Mouse (Mus musculus) forebrain, embryonic 14.5 days (tissue): ENCODE results near the gene Wdr6. TPM values are rescaled to one million over a fixed set of nuclear protein-coding genes. Genes with fewer than 3 reads are reported as not detected.

ENCODE experiments used
- ATAC-seq: fragments of 200-750 bp; cut with Nextera tagmentation; 2 replicates; pipeline ENCODE4 v1.8.0; 2017; ENCODE audit warnings: mild to moderate bottlenecking, moderate library complexity
- DNase-seq: peaks from one replicate; pipeline ENCODE4 v3.0.0-alpha.2; 2015; ENCODE audit warnings: low spot score
- H3K27ac ChIP-seq: fragments of 300-500 bp; sonication (generic); 2 replicates; pipeline ENCODE4 v1.5.1; 2014; ENCODE audit warnings: low read depth, mild to moderate bottlenecking, control low read depth, low read length, moderate library complexity
- H3K27me3 ChIP-seq: fragments of 300-500 bp; sonication (generic); replicated peaks from 2 replicates; pipeline ENCODE4 v1.6.1; 2014; ENCODE audit warnings: low read length, control low read depth, mixed read lengths; ENCODE audit not compliant: control insufficient read depth, insufficient read depth
- H3K36me3 ChIP-seq: fragments of 300-500 bp; sonication (generic); 2 replicates; pipeline ENCODE4 v1.6.1; 2014; ENCODE audit warnings: low read length, control low read depth; ENCODE audit not compliant: control insufficient read depth, insufficient read depth
- H3K4me1 ChIP-seq: fragments of 300-500 bp; sonication (generic); 2 replicates; pipeline ENCODE4 v1.6.1; 2014; ENCODE audit warnings: antibody characterized with exemption, low read length, control low read depth; ENCODE audit not compliant: control insufficient read depth, insufficient read depth
- H3K4me2 ChIP-seq: fragments of 300-500 bp; sonication (generic); 2 replicates; pipeline ENCODE4 v1.6.1; 2014; ENCODE audit warnings: mild to moderate bottlenecking, control low read depth, low read length
- H3K4me3 ChIP-seq: fragments of 300-500 bp; sonication (generic); 2 replicates; pipeline ENCODE4 v1.5.1; 2014; ENCODE audit warnings: low read depth, low read length, control low read depth
- H3K9ac ChIP-seq: fragments of 300-500 bp; sonication (generic); 2 replicates; pipeline ENCODE4 v1.6.1; 2014; ENCODE audit warnings: mild to moderate bottlenecking, low read length, control low read depth, moderate library complexity
- H3K9me3 ChIP-seq: fragments of 300-500 bp; sonication (generic); replicated peaks from 2 replicates; pipeline ENCODE4 v1.6.1; 2016; ENCODE audit warnings: low read length, control low read depth, mixed read lengths; ENCODE audit not compliant: control insufficient read depth
- WGBS: fragments of 180-500 bp; shearing (Covaris S2); extraction: QIAGEN DNeasy Blood & Tissue Kit; methylation state at CpG from one replicate; pipeline ENCODE4 v1.1.7; 2014; 5-methylcytosine and 5-hydroxymethylcytosine counted together
- polyA plus RNA-seq: library from polyadenylated mRNA; unstranded; fragments of >200 nt; fragmentation: Nextera tagmentation; extraction: Ambion mirVana; gene quantifications from 2 replicates; pipeline ENCODE4 v1.2.1, GENCODE M21; 2014

The Wdr6 gene
- polyA plus RNA-seq, 1 experiment from 2014 or later = 162 TPM

GRCm38 (mm10) chr9:108577025-108577424 lies 1.5 kb downstream of the Wdr6 start:
- Histone ChIP-seq H3K27ac (peak overlapping the region; percentile 93; the same call in 1 of the 2 replicates), H3K4me3 (peak overlapping the region; percentile 82), H3K9ac (peak overlapping the region; percentile 91), H3K27me3 (no peaks in the 10 kb centered on the region), H3K36me3 (peaks cover 48% of the 10 kb centered on the region), H3K4me2 (peak overlapping the region; percentile 62), H3K4me1 (peaks cover 26% of the 10 kb centered on the region), H3K9me3 (no peaks in the 10 kb centered on the region)
- no peak for ATAC-seq
- 48% methylated on average over 6 of the region's 6 CpGs for WGBS
- DNase-seq = no peak

DNA sequence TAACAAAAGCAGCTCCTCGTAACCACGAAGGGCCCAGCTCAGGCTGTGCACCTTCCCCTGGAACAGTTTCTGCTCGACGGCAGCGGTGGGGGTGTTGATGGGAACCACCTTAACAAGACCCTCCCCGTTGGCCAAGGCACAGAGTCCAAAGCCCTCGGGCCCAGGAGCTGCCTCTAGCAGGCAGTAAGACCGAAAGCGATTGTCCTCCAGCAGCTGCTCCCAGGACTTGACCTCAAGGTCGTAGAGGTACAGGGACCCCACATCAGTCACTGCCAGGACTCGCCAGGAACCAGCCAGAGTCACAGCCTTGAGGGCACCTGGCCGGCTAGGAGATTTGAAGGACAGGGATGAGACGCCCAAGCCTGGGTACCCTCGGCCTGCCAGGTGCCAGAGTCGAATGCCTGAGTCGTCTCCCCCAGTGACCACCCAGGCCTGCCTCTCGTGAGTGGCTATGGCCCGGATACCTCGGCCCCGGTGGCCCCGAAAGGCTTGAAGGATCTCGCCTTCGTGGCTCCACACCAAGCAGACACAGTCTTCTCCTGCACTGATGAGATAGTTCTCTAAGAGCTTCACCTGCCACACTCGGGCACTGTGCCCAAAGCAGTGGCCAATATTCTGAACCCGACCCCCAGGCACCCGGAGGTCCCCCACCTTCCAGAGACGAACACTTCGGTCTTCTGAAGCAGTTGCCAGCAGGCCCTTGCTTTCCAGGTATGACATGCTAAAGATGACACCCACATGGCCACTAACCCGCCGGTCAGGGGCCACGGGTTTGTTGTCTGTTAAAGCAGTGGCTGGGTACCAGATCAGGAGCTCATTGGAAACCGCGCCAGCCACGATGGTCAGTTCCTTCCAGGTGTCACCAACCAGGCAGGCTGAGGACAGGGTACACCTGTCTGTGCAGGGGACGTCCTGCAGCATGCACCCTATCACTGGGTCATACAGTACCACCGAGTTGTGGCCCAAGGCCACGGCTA lies 2.9 kb downstream of the Wdr6 start:
- 93% methylated on average over 37 of the region's 37 CpGs for WGBS
- no peak overlapping the region for H3K27ac ChIP-seq
- H3K9me3 ChIP-seq = no peaks in the 10 kb centered on the region
- no peak overlapping the region for H3K9ac ChIP-seq
- H3K27me3 ChIP-seq = no peaks in the 10 kb centered on the region
- peaks cover 26% of the 10 kb centered on the region for H3K4me1 ChIP-seq
- peak overlapping the region; percentile 62 for H3K4me2 ChIP-seq
- H3K36me3 ChIP-seq = peaks cover 55% of the 10 kb centered on the region
- DNase-seq = no peak
- H3K4me3 ChIP-seq = no peak overlapping the region
- no peak for ATAC-seq

GRCm38 (mm10) chr9:108574921-108575320 lies 3.6 kb downstream of the Wdr6 start:
- Histone ChIP-seq H3K27me3 (no peaks in the 10 kb centered on the region), H3K4me3 (no peak overlapping the region), H3K4me2 (no peak overlapping the region), H3K4me1 (peaks cover 32% of the 10 kb centered on the region), H3K27ac (no peak overlapping the region), H3K9me3 (no peaks in the 10 kb centered on the region), H3K36me3 (peaks cover 55% of the 10 kb centered on the region), H3K9ac (peak overlapping the region; percentile 21; the same call in 1 of the 2 replicates)
- DNase-seq = no peak
- 88% methylated on average over 12 of the region's 12 CpGs for WGBS
- no peak for ATAC-seq

GRCm38 (mm10) chr9:108573774-108574690 lies 4.5 kb downstream of the Wdr6 start:
- Histone ChIP-seq H3K9ac (peak overlapping the region; percentile 21), H3K36me3 (peaks cover 55% of the 10 kb centered on the region), H3K9me3 (no peaks in the 10 kb centered on the region), H3K4me1 (peaks cover 33% of the 10 kb centered on the region), H3K4me3 (no peak overlapping the region), H3K27ac (no peak overlapping the region), H3K27me3 (no peaks in the 10 kb centered on the region), H3K4me2 (0 out of 2 replicates have a peak overlapping the region, but pooled peaks have one; percentile 5)
- WGBS = 51% methylated on average over 26 of the region's 26 CpGs
- no peak for ATAC-seq
- peak; percentile 61 for DNase-seq

GRCm38 (mm10) chr9:108572321-108572720 lies 6.2 kb downstream of the Wdr6 start:
- 83% methylated on average over 10 of the region's 10 CpGs for WGBS

GRCm38 (mm10) chr9:108571401-108571973 lies 7.1 kb downstream of the Wdr6 start:
- DNase-seq = no peak
- ATAC-seq = no peak
- WGBS = 94% methylated on average over 16 of the region's 16 CpGs
- Histone ChIP-seq H3K4me2 (no peak overlapping the region), H3K4me1 (peaks cover 24% of the 10 kb centered on the region), H3K36me3 (peaks cover 55% of the 10 kb centered on the region), H3K27ac (no peak overlapping the region), H3K9me3 (no peaks in the 10 kb centered on the region), H3K27me3 (no peaks in the 10 kb centered on the region), H3K4me3 (no peak overlapping the region), H3K9ac (no peak overlapping the region)

More at GRCm38 (mm10) chr9:108572321-108572720, 6.2 kb downstream of the Wdr6 start:
- Histone ChIP-seq H3K27me3 (no peaks in the 10 kb centered on the region), H3K4me3 (no peak overlapping the region), H3K9me3 (no peaks in the 10 kb centered on the region), H3K27ac (no peak overlapping the region), H3K4me2 (no peak overlapping the region), H3K9ac (no peak overlapping the region), H3K4me1 (peaks cover 33% of the 10 kb centered on the region), H3K36me3 (peaks cover 55% of the 10 kb centered on the region)
- DNase-seq (no peak), ATAC-seq (no peak)

DNA sequence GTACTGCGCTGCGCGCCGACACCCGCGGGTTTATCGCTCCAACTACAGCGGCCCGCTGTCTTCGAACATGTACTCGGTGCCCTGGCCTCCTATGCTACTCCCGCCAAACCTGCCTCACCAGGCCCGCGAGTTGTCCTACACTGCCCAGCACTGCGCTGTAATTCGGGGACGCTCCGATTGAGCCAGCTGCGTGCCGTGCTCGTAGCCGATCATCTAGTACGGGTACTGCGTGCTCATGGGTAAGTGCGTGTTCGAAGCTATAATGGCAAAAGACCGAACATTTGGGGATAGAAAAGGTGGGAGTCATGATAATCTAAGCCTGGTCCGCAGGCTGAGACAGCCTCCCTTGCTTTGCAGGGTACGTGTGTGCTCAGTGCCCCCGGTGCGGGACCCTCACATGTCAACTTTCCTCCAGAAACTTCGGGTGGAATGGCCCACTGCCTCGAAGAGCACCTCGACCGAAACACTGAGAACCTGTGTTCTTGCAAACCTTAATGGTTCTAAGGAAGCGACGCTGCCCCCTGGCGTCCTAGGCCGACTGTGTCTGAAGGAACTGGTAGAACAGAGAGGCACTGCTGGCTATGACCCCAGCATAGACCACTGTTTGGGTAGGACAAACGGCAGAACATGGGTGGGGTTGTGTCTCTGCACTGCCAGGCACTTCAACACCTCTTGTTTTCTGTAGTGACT lies 8.2 kb downstream of the Wdr6 start:
- peak overlapping the region; percentile 98 for H3K4me2 ChIP-seq
- ATAC-seq = no peak
- peaks cover 54% of the 10 kb centered on the region for H3K36me3 ChIP-seq
- 3% methylated on average over 40 of the region's 40 CpGs for WGBS
- peak overlapping the region; percentile 58 for H3K4me3 ChIP-seq
- peak; percentile 80 for DNase-seq
- H3K27ac ChIP-seq = peak overlapping the region; percentile 52
- peaks cover 23% of the 10 kb centered on the region for H3K4me1 ChIP-seq
- no peaks in the 10 kb centered on the region for H3K27me3 ChIP-seq
- H3K9ac ChIP-seq = peak overlapping the region; percentile 62
- no peaks in the 10 kb centered on the region for H3K9me3 ChIP-seq
